Mouse (Mus musculus): ENCODE data around the gene Arhgef25. TPM values are rescaled to one million over a fixed set of nuclear protein-coding genes. Genes with fewer than 3 reads are reported as not detected.
A peak's percentile ranks its signal among the peaks of the same experiment; 100 is the strongest.

Arhgef25 gene
- polyA plus RNA-seq, 1 experiment from 2014 or later, result 32.7 TPM

- 37% methylated on average over 3 of the region's 3 CpGs for WGBS
- Histone ChIP-seq H3K27ac (replicated peaks; ENCODE audit: low read depth, low read length) (no peak overlapping the region), H3K4me3 (ENCODE audit: low read depth, low read length) (no peak overlapping the region), H3K27me3 (ENCODE audit: control insufficient read depth, insufficient read depth, low read length) (peaks cover 27% of the 10 kb centered on the region), H3K36me3 (replicated peaks; ENCODE audit: control insufficient read depth, insufficient read depth, low read depth, low read length) (no peaks in the 10 kb centered on the region), H3K4me1 (ENCODE audit: control insufficient read depth, insufficient read depth, low read length) (peaks cover 2% of the 10 kb centered on the region; the same call in 1 of the 2 replicates), H3K9me3 (replicated peaks; ENCODE audit: control insufficient read depth, low read length) (no peaks in the 10 kb centered on the region), H3K9ac (replicated peaks; ENCODE audit: low read length) (no peak overlapping the region), H3K4me2 (ENCODE audit: low read depth, low read length) (no peak overlapping the region; the same call in 1 of the 2 replicates)
- DNase-seq (ENCODE audit: low spot score), result no peak
- ATAC-seq (replicated peaks; ENCODE audit: insufficient number of reproducible peaks, low FRiP score, low TSS enrichment, low read depth), result no peak
Observed at GRCm38 (mm10) chr10:127176228-127176627, 13.7 kb downstream of the Arhgef25 start.

DNA sequence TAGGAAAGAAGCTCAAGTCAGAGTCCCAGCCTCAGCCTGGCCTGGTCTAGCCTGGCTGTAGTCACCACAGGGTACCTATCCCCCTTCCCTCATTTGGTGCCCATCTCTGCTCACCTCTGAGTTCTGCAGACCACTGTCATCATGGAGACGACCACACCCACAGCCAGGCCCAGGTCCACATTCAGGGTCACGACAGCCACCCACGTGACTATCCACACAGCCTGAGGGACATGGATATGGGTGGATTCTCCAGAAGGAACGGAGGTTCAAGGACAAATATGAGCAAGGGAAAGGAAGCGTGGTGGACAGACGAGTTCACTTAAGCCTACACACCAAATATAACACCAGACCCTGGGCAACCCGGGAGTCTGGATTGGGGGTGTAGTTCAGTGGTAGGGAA is 15.7 kb downstream of the Arhgef25 start:
- DNase-seq (ENCODE audit: low spot score), result no peak
- WGBS, result 86% methylated on average over 7 of the region's 7 CpGs
- no peaks in the 10 kb centered on the region for H3K9me3 ChIP-seq (replicated peaks; ENCODE audit: control insufficient read depth, low read length)
- no peak overlapping the region for H3K9ac ChIP-seq (replicated peaks; ENCODE audit: low read length)
- no peak for ATAC-seq (replicated peaks; ENCODE audit: insufficient number of reproducible peaks, low FRiP score, low TSS enrichment, low read depth)
- H3K4me1 ChIP-seq (ENCODE audit: control insufficient read depth, insufficient read depth, low read length), result peaks cover 2% of the 10 kb centered on the region; the same call in 1 of the 2 replicates
- no peaks in the 10 kb centered on the region for H3K36me3 ChIP-seq (replicated peaks; ENCODE audit: control insufficient read depth, insufficient read depth, low read depth, low read length)
- H3K4me3 ChIP-seq (ENCODE audit: low read depth, low read length), result no peak overlapping the region
- no peak overlapping the region for H3K4me2 ChIP-seq (ENCODE audit: low read depth, low read length)
- H3K27me3 ChIP-seq (ENCODE audit: control insufficient read depth, insufficient read depth, low read length), result peaks cover 25% of the 10 kb centered on the region
- H3K27ac ChIP-seq (replicated peaks; ENCODE audit: low read depth, low read length), result no peak overlapping the region

GRCm38 (mm10) chr10:127173148-127174065 is 16.5 kb downstream of the Arhgef25 start:
- Histone ChIP-seq H3K4me2 (ENCODE audit: low read depth, low read length) (no peak overlapping the region), H3K9ac (replicated peaks; ENCODE audit: low read length) (no peak overlapping the region), H3K4me3 (ENCODE audit: low read depth, low read length) (no peak overlapping the region), H3K27ac (replicated peaks; ENCODE audit: low read depth, low read length) (no peak overlapping the region), H3K36me3 (replicated peaks; ENCODE audit: control insufficient read depth, insufficient read depth, low read depth, low read length) (no peaks in the 10 kb centered on the region), H3K27me3 (ENCODE audit: control insufficient read depth, insufficient read depth, low read length) (peaks cover 25% of the 10 kb centered on the region), H3K4me1 (ENCODE audit: control insufficient read depth, insufficient read depth, low read length) (peaks cover 2% of the 10 kb centered on the region; the same call in 1 of the 2 replicates), H3K9me3 (replicated peaks; ENCODE audit: control insufficient read depth, low read length) (no peaks in the 10 kb centered on the region)
- 80% methylated on average over 16 of the region's 16 CpGs for WGBS
- DNase-seq (ENCODE audit: low spot score) (no peak), ATAC-seq (replicated peaks; ENCODE audit: insufficient number of reproducible peaks, low FRiP score, low TSS enrichment, low read depth) (no peak)

DNA sequence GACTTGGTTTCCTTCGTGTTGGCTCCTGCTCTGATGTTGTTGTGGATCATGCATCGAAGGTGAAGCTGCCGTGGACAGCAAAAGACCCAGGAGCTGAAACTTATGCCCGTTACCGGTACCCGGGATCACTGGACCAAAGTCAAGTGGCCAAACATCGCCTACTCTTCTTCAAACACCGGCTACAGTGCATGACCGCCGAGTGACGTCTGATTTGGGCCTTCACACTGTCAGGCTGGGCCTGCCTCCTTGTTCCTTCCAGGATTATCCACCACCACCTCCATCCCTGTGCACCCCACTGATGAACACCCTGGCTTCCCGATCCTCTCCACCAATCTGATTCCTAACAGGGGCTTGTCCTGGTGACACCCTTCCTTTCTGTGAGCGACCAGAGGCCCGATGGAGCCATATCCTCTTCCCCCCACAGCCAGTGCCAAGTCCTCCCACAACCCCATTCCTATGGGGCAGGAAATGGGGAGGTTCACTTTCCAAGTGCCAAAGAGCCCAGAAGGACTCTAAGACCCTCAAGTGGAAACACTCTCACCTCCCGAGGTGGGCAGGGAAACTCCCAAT is 18.2 kb downstream of the Arhgef25 start:
- H3K9me3 ChIP-seq (replicated peaks; ENCODE audit: control insufficient read depth, low read length), result no peaks in the 10 kb centered on the region
- H3K4me3 ChIP-seq (ENCODE audit: low read depth, low read length), result no peak overlapping the region
- H3K27me3 ChIP-seq (ENCODE audit: control insufficient read depth, insufficient read depth, low read length), result peaks cover 33% of the 10 kb centered on the region
- no peaks in the 10 kb centered on the region for H3K4me1 ChIP-seq (ENCODE audit: control insufficient read depth, insufficient read depth, low read length)
- no peak for DNase-seq (ENCODE audit: low spot score)
- H3K36me3 ChIP-seq (replicated peaks; ENCODE audit: control insufficient read depth, insufficient read depth, low read depth, low read length), result no peaks in the 10 kb centered on the region
- H3K9ac ChIP-seq (replicated peaks; ENCODE audit: low read length), result no peak overlapping the region
- H3K4me2 ChIP-seq (ENCODE audit: low read depth, low read length), result no peak overlapping the region
- whole genome bisulfite sequencing, result 84% methylated on average over 15 of the region's 15 CpGs
- no peak for ATAC-seq (replicated peaks; ENCODE audit: insufficient number of reproducible peaks, low FRiP score, low TSS enrichment, low read depth)
- H3K27ac ChIP-seq (replicated peaks; ENCODE audit: low read depth, low read length), result no peak overlapping the region

DNA sequence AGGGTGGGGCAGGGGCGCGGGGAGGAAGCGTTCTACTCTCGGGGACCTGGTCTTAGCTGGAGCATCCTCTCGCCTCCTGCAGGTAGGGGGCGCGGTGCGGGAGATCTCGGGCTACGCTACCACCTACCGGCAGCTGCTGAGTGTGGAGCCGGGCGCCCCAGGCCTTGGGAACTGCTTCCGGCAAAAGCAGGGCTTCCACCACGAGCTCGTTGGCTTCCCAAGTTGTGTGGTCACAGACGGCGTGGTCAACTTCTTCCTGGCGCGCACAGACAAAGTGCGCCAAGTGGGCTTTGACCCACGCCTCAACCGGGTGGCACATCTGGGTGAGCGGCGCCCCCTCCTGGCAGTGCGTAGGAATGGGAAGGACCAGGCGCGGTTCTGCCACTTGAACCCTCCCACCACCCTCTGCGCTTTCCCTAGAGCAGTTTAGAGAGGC is 19.0 kb downstream of the Arhgef25 start:
- peaks cover 40% of the 10 kb centered on the region for H3K27me3 ChIP-seq (ENCODE audit: control insufficient read depth, insufficient read depth, low read length)
- peak overlapping the region; percentile 52 for H3K4me2 ChIP-seq (ENCODE audit: low read depth, low read length)
- peak overlapping the region; percentile 30 for H3K4me3 ChIP-seq (ENCODE audit: low read depth, low read length)
- H3K4me1 ChIP-seq (ENCODE audit: control insufficient read depth, insufficient read depth, low read length), result no peaks in the 10 kb centered on the region; the same call in 1 of the 2 replicates
- ATAC-seq (replicated peaks; ENCODE audit: insufficient number of reproducible peaks, low FRiP score, low TSS enrichment, low read depth) (peak; percentile 52), DNase-seq (ENCODE audit: low spot score) (peak; percentile 82)
- whole genome bisulfite sequencing, result under 1% methylated on average over 29 of the region's 29 CpGs
- peak overlapping the region; percentile 15; the same call in 1 of the 2 replicates for H3K9ac ChIP-seq (replicated peaks; ENCODE audit: low read length)
- H3K36me3 ChIP-seq (replicated peaks; ENCODE audit: control insufficient read depth, insufficient read depth, low read depth, low read length), result no peaks in the 10 kb centered on the region
- no peak overlapping the region for H3K27ac ChIP-seq (replicated peaks; ENCODE audit: low read depth, low read length)
- H3K9me3 ChIP-seq (replicated peaks; ENCODE audit: control insufficient read depth, low read length), result no peaks in the 10 kb centered on the region

DNA sequence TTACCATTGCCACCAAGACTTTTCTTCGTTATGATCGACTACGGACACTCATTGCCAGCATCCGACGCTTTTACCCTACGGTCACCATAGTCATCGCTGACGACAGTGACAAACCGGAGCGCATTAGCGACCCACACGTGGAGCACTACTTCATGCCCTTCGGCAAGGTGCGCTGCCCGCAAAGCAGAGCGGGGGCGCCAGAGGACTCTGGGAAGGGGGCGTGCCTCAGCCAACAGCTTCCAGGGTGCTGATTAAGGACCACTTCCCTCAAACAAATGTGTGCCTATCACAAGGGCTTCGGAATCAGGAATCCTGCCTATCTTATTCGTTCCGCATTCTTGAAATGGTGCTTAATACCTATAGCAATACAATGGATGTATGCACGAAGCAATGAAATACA is 19.9 kb downstream of the Arhgef25 start:
- no peaks in the 10 kb centered on the region for H3K36me3 ChIP-seq (replicated peaks; ENCODE audit: control insufficient read depth, insufficient read depth, low read depth, low read length)
- H3K4me3 ChIP-seq (ENCODE audit: low read depth, low read length), result peak overlapping the region; percentile 30; the same call in 1 of the 2 replicates
- WGBS, result under 1% methylated on average over 22 of the region's 22 CpGs
- DNase-seq (ENCODE audit: low spot score) (peak; percentile 68), ATAC-seq (replicated peaks; ENCODE audit: insufficient number of reproducible peaks, low FRiP score, low TSS enrichment, low read depth) (no peak)
- H3K4me2 ChIP-seq (ENCODE audit: low read depth, low read length), result peak overlapping the region; percentile 52
- H3K27me3 ChIP-seq (ENCODE audit: control insufficient read depth, insufficient read depth, low read length), result peaks cover 48% of the 10 kb centered on the region
- no peak overlapping the region for H3K9ac ChIP-seq (replicated peaks; ENCODE audit: low read length)
- no peak overlapping the region for H3K27ac ChIP-seq (replicated peaks; ENCODE audit: low read depth, low read length)
- H3K9me3 ChIP-seq (replicated peaks; ENCODE audit: control insufficient read depth, low read length), result no peaks in the 10 kb centered on the region
- H3K4me1 ChIP-seq (ENCODE audit: control insufficient read depth, insufficient read depth, low read length), result no peaks in the 10 kb centered on the region; the same call in 1 of the 2 replicates

DNA sequence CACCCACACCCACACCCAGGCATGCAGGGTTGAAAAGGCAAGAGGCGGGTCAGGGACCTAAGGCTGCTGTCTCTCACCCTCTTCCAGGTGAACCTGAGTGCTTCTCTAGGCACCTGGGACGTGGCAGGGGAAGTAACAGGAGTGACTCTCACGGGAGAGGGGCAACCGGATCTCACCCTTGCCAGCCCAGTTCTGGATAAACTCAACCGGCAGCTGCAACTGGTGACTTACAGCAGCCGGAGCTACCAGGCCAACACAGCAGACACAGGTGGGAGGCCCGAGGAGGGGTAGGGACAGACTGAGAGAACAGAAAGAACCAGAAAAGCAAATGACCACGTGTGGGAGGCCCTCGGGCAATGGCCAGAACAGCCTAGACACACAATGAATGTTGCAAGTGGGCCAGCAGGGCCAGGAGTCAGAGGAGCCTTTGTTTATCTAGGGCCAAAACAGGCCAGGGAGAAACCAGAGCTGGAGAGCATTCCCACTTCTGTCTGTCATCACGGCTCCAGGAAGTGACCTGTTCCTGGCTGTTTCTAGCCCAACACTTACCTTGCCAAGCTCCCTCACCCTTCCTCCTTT is 22.2 kb downstream of the Arhgef25 start:
- DNase-seq (ENCODE audit: low spot score) (no peak), ATAC-seq (replicated peaks; ENCODE audit: insufficient number of reproducible peaks, low FRiP score, low TSS enrichment, low read depth) (no peak)
- no peak overlapping the region for H3K4me2 ChIP-seq (ENCODE audit: low read depth, low read length)
- no peaks in the 10 kb centered on the region; the same call in 1 of the 2 replicates for H3K4me1 ChIP-seq (ENCODE audit: control insufficient read depth, insufficient read depth, low read length)
- no peaks in the 10 kb centered on the region for H3K9me3 ChIP-seq (replicated peaks; ENCODE audit: control insufficient read depth, low read length)
- no peak overlapping the region for H3K27ac ChIP-seq (replicated peaks; ENCODE audit: low read depth, low read length)
- WGBS, result 23% methylated on average over 10 of the region's 10 CpGs
- no peak overlapping the region for H3K9ac ChIP-seq (replicated peaks; ENCODE audit: low read length)
- H3K4me3 ChIP-seq (ENCODE audit: low read depth, low read length), result no peak overlapping the region
- peaks cover 49% of the 10 kb centered on the region for H3K27me3 ChIP-seq (ENCODE audit: control insufficient read depth, insufficient read depth, low read length)
- no peaks in the 10 kb centered on the region for H3K36me3 ChIP-seq (replicated peaks; ENCODE audit: control insufficient read depth, insufficient read depth, low read depth, low read length)

Measured in embryonic facial prominence, embryonic 11.5 days (tissue).